Mouse (Mus musculus) lung, postnatal 14 days (tissue): ENCODE data around the gene Insrr.
"Not testable (repeated sequence)": the region's sequence is repeated elsewhere in the genome, so short reads cannot be mapped to it uniquely, and the experiment has no call there.

Source experiments
- DNase-seq: peaks from one replicate; pipeline ENCODE4 v3.0.0; 2021

Insrr gene

GRCm38 (mm10) chr3:87833482-87833881 lies 36.7 kb downstream of the Insrr start:
- DNase-seq, result no peak

GRCm38 (mm10) chr3:87838622-87839021 lies 41.9 kb downstream of the Insrr start:
- peak; percentile 87 for DNase-seq

GRCm38 (mm10) chr3:87840858-87841257 lies 44.1 kb downstream of the Insrr start:
- no peak for DNase-seq

GRCm38 (mm10) chr3:87844981-87845380 lies 48.2 kb downstream of the Insrr start:
- DNase-seq, result no peak

GRCm38 (mm10) chr3:87846186-87846585 lies 49.4 kb downstream of the Insrr start:
- no peak for DNase-seq

GRCm38 (mm10) chr3:87846650-87847110 lies 49.9 kb downstream of the Insrr start, which contains the start of gene Sh2d2a:
Gene Sh2d2a (plus strand): TSS chr3:87846755.
- no peak for DNase-seq

GRCm38 (mm10) chr3:87847680-87848079 lies 50.9 kb downstream of the Insrr start:
- no peak for DNase-seq

- DNase-seq, result no peak
Observed at GRCm38 (mm10) chr3:87849117-87849516, 52.4 kb downstream of the Insrr start.

- peak; percentile 46 for DNase-seq
Observed at GRCm38 (mm10) chr3:87854795-87855568, 58.2 kb downstream of the Insrr start.

GRCm38 (mm10) chr3:87855936-87856335 lies 59.2 kb downstream of the Insrr start:
- no peak for DNase-seq

- no peak for DNase-seq
Observed at GRCm38 (mm10) chr3:87857666-87858065, 60.9 kb downstream of the Insrr start.

GRCm38 (mm10) chr3:87859813-87860212 lies 63.1 kb downstream of the Insrr start:
- DNase-seq, result peak; percentile 73

GRCm38 (mm10) chr3:87864111-87864510 lies 67.4 kb downstream of the Insrr start:
- DNase-seq, result not testable (repeated sequence)
